Mouse (Mus musculus) megakaryocyte, embryonic 14.5 days (primary cell): Measurements from ENCODE around the gene Zdhhc20.

ENCODE experiments used
- FLI1 ChIP-seq: IDR thresholded peaks from 2 replicates; pipeline ENCODE4 v1.6.1; 2012; ENCODE audit warnings: low read length, inconsistent platforms, mixed read lengths
- GATA1 ChIP-seq: IDR thresholded peaks from 3 replicates; pipeline ENCODE4 v1.6.1; 2012; ENCODE audit warnings: mixed read lengths, low read length, inconsistent platforms, borderline replicate concordance

- TF ChIP-seq GATA1 = no peak
- TF ChIP-seq FLI1 = no peak
These were observed 26.9 kb downstream of the Zdhhc20 start for GRCm38 (mm10) chr14:57863129-57863528.
